Mouse (Mus musculus): ENCODE measurements at regions not wholly inside any gene's neighbourhood (a gene's known extent, or its start where the extent isn't known, plus 50 kb on each side); places are given as distances from the start of the nearest gene placed in this dataset.

- DNase-seq (ENCODE audit: low spot score) = no peak
Observed at GRCm38 (mm10) chr9:115481176-115481575, 171.0 kb upstream of the Stt3b start.

GRCm38 (mm10) chr9:115483024-115483423 is 172.8 kb upstream of the Stt3b start:
- DNase-seq (ENCODE audit: low spot score) = no peak

GRCm38 (mm10) chr9:115483721-115484120 is 173.5 kb upstream of the Stt3b start:
- DNase-seq (ENCODE audit: low spot score) = no peak

- DNase-seq (ENCODE audit: low spot score) = no peak
Observed at GRCm38 (mm10) chr9:115484408-115484807, 174.2 kb upstream of the Stt3b start.

- DNase-seq (ENCODE audit: low spot score) = no peak
Observed at GRCm38 (mm10) chr9:115485219-115485618, 175.0 kb upstream of the Stt3b start.

GRCm38 (mm10) chr9:115487175-115487760 is 177.0 kb upstream of the Stt3b start:
- DNase-seq (ENCODE audit: low spot score) = no peak

- DNase-seq (ENCODE audit: low spot score) = no peak
Observed at GRCm38 (mm10) chr9:115488913-115489809, 178.9 kb upstream of the Stt3b start.

GRCm38 (mm10) chr9:115492431-115493171 is 182.4 kb upstream of the Stt3b start:
- no peak for DNase-seq (ENCODE audit: low spot score)

GRCm38 (mm10) chr9:115493765-115494164 is 183.5 kb upstream of the Stt3b start:
- no peak for DNase-seq (ENCODE audit: low spot score)

- DNase-seq (ENCODE audit: low spot score) = no peak
Observed at GRCm38 (mm10) chr9:115499536-115499935, 189.3 kb upstream of the Stt3b start.

- DNase-seq (ENCODE audit: low spot score) = no peak
Observed at GRCm38 (mm10) chr9:115504789-115505188, 194.6 kb upstream of the Stt3b start.

- DNase-seq (ENCODE audit: low spot score) = no peak
Observed at GRCm38 (mm10) chr9:115507131-115507689, 197.0 kb upstream of the Stt3b start.

- DNase-seq (ENCODE audit: low spot score) = no peak
Observed at GRCm38 (mm10) chr9:115512835-115513629, 202.8 kb upstream of the Stt3b start.

GRCm38 (mm10) chr9:115517903-115518302 is 207.7 kb upstream of the Stt3b start:
- DNase-seq (ENCODE audit: low spot score) = no peak

- no peak for DNase-seq (ENCODE audit: low spot score)
Observed at GRCm38 (mm10) chr9:115524161-115524560, 213.9 kb upstream of the Stt3b start.

- DNase-seq (ENCODE audit: low spot score) = no peak
Observed at GRCm38 (mm10) chr9:115524591-115524990, 214.4 kb upstream of the Stt3b start.

GRCm38 (mm10) chr9:115526322-115526721 is 216.1 kb upstream of the Stt3b start:
- no peak for DNase-seq (ENCODE audit: low spot score)

GRCm38 (mm10) chr9:115526981-115527380 is 216.8 kb upstream of the Stt3b start:
- no peak for DNase-seq (ENCODE audit: low spot score)

GRCm38 (mm10) chr9:115534198-115534597 is 224.0 kb upstream of the Stt3b start:
- DNase-seq (ENCODE audit: low spot score) = no peak

- DNase-seq (ENCODE audit: low spot score) = no peak
Observed at GRCm38 (mm10) chr9:115543665-115544064, 233.4 kb upstream of the Stt3b start.

- DNase-seq (ENCODE audit: low spot score) = no peak
Observed at GRCm38 (mm10) chr9:115545178-115545577, 235.0 kb upstream of the Stt3b start.
